Mouse (Mus musculus): ENCODE measurements around the gene Pga5. TPM values are rescaled to one million over a fixed set of nuclear protein-coding genes. Genes with fewer than 3 reads are reported as not detected.

Gene Pga5
- total RNA-seq, 1 experiment: 4.9 TPM

DNA sequence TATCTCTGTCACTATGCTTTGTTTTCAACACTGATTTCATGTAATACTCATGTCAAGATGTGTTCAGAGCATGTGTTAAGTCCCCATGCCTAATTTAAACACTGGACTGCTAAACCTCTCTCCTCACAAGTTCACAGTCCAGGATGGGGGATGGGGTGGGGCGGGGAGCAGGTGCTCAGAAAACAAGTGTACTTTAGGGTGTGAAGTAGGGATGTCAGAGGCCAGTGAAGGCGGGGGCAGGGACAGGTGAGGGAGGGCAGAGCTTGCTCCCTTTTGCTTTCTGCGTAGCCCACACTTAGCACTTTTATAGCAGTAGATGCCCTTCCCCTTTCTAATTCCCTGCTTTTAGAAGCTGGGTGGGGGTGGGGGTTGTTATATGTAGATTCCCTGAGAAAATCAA is 12.8 kb downstream of the Pga5 start:
- Histone ChIP-seq H3K36me3 (ENCODE audit: control insufficient read depth, insufficient read depth, low read length, poor library complexity, severe bottlenecking) (no peaks in the 10 kb centered on the region), H3K27ac (ENCODE audit: insufficient read depth, low read depth, low read length, poor library complexity, severe bottlenecking) (no peak overlapping the region), H3K9ac (ENCODE audit: insufficient read depth, low read depth, low read length, poor library complexity, severe bottlenecking) (no peak overlapping the region), H3K9me3 (ENCODE audit: control insufficient read depth, insufficient read depth, low read depth, low read length) (no peaks in the 10 kb centered on the region), H3K4me1 (ENCODE audit: control insufficient read depth in 2 of 2, insufficient read depth in 2 of 2, low read length in 2 of 2, poor library complexity in 1 of 2) (no peaks in the 10 kb centered on the region), H3K4me3 (ENCODE audit: insufficient read depth in 1 of 2, low read depth in 1 of 2, low read length in 2 of 2, poor library complexity in 1 of 2, severe bottlenecking in 1 of 2) (no peak overlapping the region)
- in situ Hi-C loops (cut with MboI; ENCODE audit: low sequenced_read_pairs in 2 of 2, unreplicated experiment in 2 of 2): no loop called here
- no peak for DNase-seq (ENCODE audit: low read depth, low spot score)
- TF ChIP-seq ZNF384 (IDR thresholded peaks at IDR 0.05; ENCODE audit: low read depth, low read length) (no peak), CHD2 (IDR thresholded peaks at IDR 0.05; ENCODE audit: low read depth, low read length) (no peak), MAFK (IDR thresholded peaks at IDR 0.05; ENCODE audit: insufficient read depth, low read depth, low read length) (no peak), ZC3H11A (IDR thresholded peaks at IDR 0.05; ENCODE audit: borderline replicate concordance, low read depth, low read length) (no peak), HCFC1 (IDR thresholded peaks at IDR 0.05; ENCODE audit: borderline replicate concordance, insufficient read depth, low read length) (no peak)

DNA sequence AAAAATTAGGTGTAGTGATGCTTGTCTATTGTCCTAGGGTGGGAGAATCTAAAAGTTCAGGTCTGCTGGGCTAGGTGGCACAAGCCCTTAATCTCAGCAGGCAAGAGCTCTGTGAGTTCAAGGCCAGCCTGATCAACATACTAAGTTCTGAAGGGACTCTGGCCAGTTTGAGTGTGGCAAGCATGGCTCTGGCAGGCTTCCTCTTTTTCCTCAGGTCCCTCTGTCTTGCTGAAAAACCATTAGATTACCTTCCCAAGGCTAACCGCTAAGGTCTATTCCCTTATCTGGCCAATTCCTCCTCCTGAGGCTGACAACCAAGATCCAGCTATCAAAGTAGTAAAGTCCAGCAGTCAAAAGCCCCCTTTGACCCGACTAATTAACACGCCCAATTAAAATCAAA is 15.2 kb downstream of the Pga5 start:
- Histone ChIP-seq H3K9ac (ENCODE audit: insufficient read depth, low read depth, low read length, poor library complexity, severe bottlenecking) (no peak overlapping the region), H3K4me1 (ENCODE audit: control insufficient read depth in 2 of 2, insufficient read depth in 2 of 2, low read length in 2 of 2, poor library complexity in 1 of 2) (no peaks in the 10 kb centered on the region), H3K4me3 (ENCODE audit: insufficient read depth in 1 of 2, low read depth in 1 of 2, low read length in 2 of 2, poor library complexity in 1 of 2, severe bottlenecking in 1 of 2) (no peak overlapping the region), H3K9me3 (ENCODE audit: control insufficient read depth, insufficient read depth, low read depth, low read length) (no peaks in the 10 kb centered on the region), H3K36me3 (ENCODE audit: control insufficient read depth, insufficient read depth, low read length, poor library complexity, severe bottlenecking) (no peaks in the 10 kb centered on the region), H3K27ac (ENCODE audit: insufficient read depth, low read depth, low read length, poor library complexity, severe bottlenecking) (no peak overlapping the region)
- no peak for DNase-seq (ENCODE audit: low read depth, low spot score)
- TF ChIP-seq HCFC1 (IDR thresholded peaks at IDR 0.05; ENCODE audit: borderline replicate concordance, insufficient read depth, low read length) (no peak), CHD2 (IDR thresholded peaks at IDR 0.05; ENCODE audit: low read depth, low read length) (no peak), MAFK (IDR thresholded peaks at IDR 0.05; ENCODE audit: insufficient read depth, low read depth, low read length) (no peak), ZC3H11A (IDR thresholded peaks at IDR 0.05; ENCODE audit: borderline replicate concordance, low read depth, low read length) (no peak), ZNF384 (IDR thresholded peaks at IDR 0.05; ENCODE audit: low read depth, low read length) (no peak)
- in situ Hi-C loops (cut with MboI; ENCODE audit: low sequenced_read_pairs in 2 of 2, unreplicated experiment in 2 of 2): no loop called here

DNA sequence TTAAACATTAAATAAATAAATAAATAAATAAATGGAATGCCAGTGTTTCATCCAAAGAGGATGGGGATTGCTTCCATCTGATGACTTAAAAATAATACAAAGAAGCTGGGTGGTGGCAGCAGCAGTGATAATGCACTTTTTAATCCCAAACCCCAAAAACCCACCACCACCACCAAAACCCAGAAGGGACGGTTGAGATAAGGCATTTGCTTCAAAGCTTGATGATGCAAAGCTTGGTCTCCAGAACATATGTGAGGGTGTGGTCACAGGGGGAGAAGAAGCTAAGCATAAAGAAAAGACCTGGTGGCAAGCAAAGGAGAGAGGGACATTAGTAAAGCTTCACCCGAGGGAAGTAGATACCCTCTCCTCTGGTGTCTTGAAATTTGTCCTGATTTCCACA is 16.0 kb downstream of the Pga5 start:
- Histone ChIP-seq H3K36me3 (ENCODE audit: control insufficient read depth, insufficient read depth, low read length, poor library complexity, severe bottlenecking) (no peaks in the 10 kb centered on the region), H3K4me1 (ENCODE audit: control insufficient read depth in 2 of 2, insufficient read depth in 2 of 2, low read length in 2 of 2, poor library complexity in 1 of 2) (no peaks in the 10 kb centered on the region), H3K9ac (ENCODE audit: insufficient read depth, low read depth, low read length, poor library complexity, severe bottlenecking) (no peak overlapping the region), H3K9me3 (ENCODE audit: control insufficient read depth, insufficient read depth, low read depth, low read length) (no peaks in the 10 kb centered on the region), H3K27ac (ENCODE audit: insufficient read depth, low read depth, low read length, poor library complexity, severe bottlenecking) (no peak overlapping the region), H3K4me3 (ENCODE audit: insufficient read depth in 1 of 2, low read depth in 1 of 2, low read length in 2 of 2, poor library complexity in 1 of 2, severe bottlenecking in 1 of 2) (no peak overlapping the region)
- in situ Hi-C loops (cut with MboI; ENCODE audit: low sequenced_read_pairs in 2 of 2, unreplicated experiment in 2 of 2): no loop called here
- no peak for TF ChIP-seq ZNF384 (IDR thresholded peaks at IDR 0.05; ENCODE audit: low read depth, low read length)
- no peak for TF ChIP-seq MAFK (IDR thresholded peaks at IDR 0.05; ENCODE audit: insufficient read depth, low read depth, low read length)
- no peak for TF ChIP-seq CHD2 (IDR thresholded peaks at IDR 0.05; ENCODE audit: low read depth, low read length)
- TF ChIP-seq ZC3H11A (IDR thresholded peaks at IDR 0.05; ENCODE audit: borderline replicate concordance, low read depth, low read length): no peak
- no peak for TF ChIP-seq HCFC1 (IDR thresholded peaks at IDR 0.05; ENCODE audit: borderline replicate concordance, insufficient read depth, low read length)
- DNase-seq (ENCODE audit: low read depth, low spot score): no peak

DNA sequence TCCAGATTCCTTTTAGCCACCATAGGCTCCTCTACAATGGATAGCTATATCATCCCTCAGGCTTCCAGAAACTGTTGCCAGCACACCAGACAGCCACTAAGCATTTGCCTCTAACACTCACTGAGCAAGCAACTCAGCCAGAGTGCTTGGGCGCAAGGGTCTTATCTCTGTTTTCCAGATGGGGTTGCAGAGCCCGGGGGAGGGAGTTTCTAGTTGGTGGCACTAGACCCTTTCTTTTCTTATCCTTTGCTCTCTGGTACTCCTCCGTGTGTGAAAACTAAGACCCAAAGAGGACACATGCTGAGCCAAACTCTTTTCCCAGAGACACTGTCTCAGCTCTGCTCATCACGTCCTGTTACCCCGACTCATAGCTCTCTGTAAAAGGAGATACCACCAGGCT is 16.5 kb downstream of the Pga5 start:
- in situ Hi-C loops (cut with MboI; ENCODE audit: low sequenced_read_pairs in 2 of 2, unreplicated experiment in 2 of 2): no loop called here
- Histone ChIP-seq H3K36me3 (ENCODE audit: control insufficient read depth, insufficient read depth, low read length, poor library complexity, severe bottlenecking) (no peaks in the 10 kb centered on the region), H3K9me3 (ENCODE audit: control insufficient read depth, insufficient read depth, low read depth, low read length) (no peaks in the 10 kb centered on the region), H3K4me3 (ENCODE audit: insufficient read depth in 1 of 2, low read depth in 1 of 2, low read length in 2 of 2, poor library complexity in 1 of 2, severe bottlenecking in 1 of 2) (no peak overlapping the region), H3K4me1 (ENCODE audit: control insufficient read depth in 2 of 2, insufficient read depth in 2 of 2, low read length in 2 of 2, poor library complexity in 1 of 2) (peaks cover 0 to 3% of the 10 kb centered on the region in 2 experiments; a peak in 2 of 4 replicates), H3K27ac (ENCODE audit: insufficient read depth, low read depth, low read length, poor library complexity, severe bottlenecking) (no peak overlapping the region), H3K9ac (ENCODE audit: insufficient read depth, low read depth, low read length, poor library complexity, severe bottlenecking) (no peak overlapping the region)
- no peak for TF ChIP-seq ZNF384 (IDR thresholded peaks at IDR 0.05; ENCODE audit: low read depth, low read length)
- DNase-seq (ENCODE audit: low read depth, low spot score): no peak

DNA sequence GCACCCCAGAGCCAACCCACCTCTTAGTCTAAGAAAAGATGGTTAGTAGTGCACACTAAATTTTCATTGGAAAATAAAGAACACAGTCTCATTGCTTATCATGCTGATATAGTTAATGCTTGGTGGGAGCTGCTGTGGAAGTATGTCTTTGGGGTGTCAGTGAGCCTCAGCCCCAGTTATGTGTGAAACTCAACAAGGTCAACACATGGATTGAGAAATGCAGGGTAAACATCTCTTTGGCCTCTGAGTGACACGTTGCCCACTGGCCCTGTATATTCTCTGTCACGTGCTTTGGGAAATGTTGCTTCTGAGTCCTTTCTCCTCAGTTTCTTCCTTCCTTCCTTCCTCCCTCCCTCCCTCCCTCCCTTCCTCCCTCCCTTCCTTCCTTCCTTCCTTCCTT is 19.5 kb downstream of the Pga5 start:
- Histone ChIP-seq H3K9me3 (ENCODE audit: control insufficient read depth, insufficient read depth, low read depth, low read length) (no peaks in the 10 kb centered on the region), H3K9ac (ENCODE audit: insufficient read depth, low read depth, low read length, poor library complexity, severe bottlenecking) (no peak overlapping the region), H3K27ac (ENCODE audit: insufficient read depth, low read depth, low read length, poor library complexity, severe bottlenecking) (no peak overlapping the region), H3K4me1 (ENCODE audit: control insufficient read depth in 2 of 2, insufficient read depth in 2 of 2, low read length in 2 of 2, poor library complexity in 1 of 2) (peaks cover 0 to 5% of the 10 kb centered on the region in 2 experiments; a peak in 2 of 4 replicates), H3K36me3 (ENCODE audit: control insufficient read depth, insufficient read depth, low read length, poor library complexity, severe bottlenecking) (no peaks in the 10 kb centered on the region), H3K4me3 (ENCODE audit: insufficient read depth in 1 of 2, low read depth in 1 of 2, low read length in 2 of 2, poor library complexity in 1 of 2, severe bottlenecking in 1 of 2) (no peak overlapping the region)
- in situ Hi-C loops (cut with MboI; ENCODE audit: low sequenced_read_pairs in 2 of 2, unreplicated experiment in 2 of 2): no loop called here
- DNase-seq (ENCODE audit: low read depth, low spot score): no peak
- TF ChIP-seq MAFK (IDR thresholded peaks at IDR 0.05; ENCODE audit: insufficient read depth, low read depth, low read length) (no peak), ZC3H11A (IDR thresholded peaks at IDR 0.05; ENCODE audit: borderline replicate concordance, low read depth, low read length) (no peak), HCFC1 (IDR thresholded peaks at IDR 0.05; ENCODE audit: borderline replicate concordance, insufficient read depth, low read length) (no peak), ZNF384 (IDR thresholded peaks at IDR 0.05; ENCODE audit: low read depth, low read length) (no peak), CHD2 (IDR thresholded peaks at IDR 0.05; ENCODE audit: low read depth, low read length) (no peak)
